Mouse (Mus musculus) central nervous system, embryonic 14 days (tissue): ENCODE measurements around the gene Cln6. TPM values are rescaled to one million over a fixed set of nuclear protein-coding genes. Genes with fewer than 3 reads are reported as not detected.

Experiments used
- polyA plus RNA-seq: library from polyadenylated mRNA; depleted of rRNA; stranded (reverse); fragments of >200 nt; gene quantifications from 2 replicates; pipeline ENCODE4 v1.2.3, GENCODE M21; 2012; rRNA removed

Cln6 gene
- polyA plus RNA-seq: 10.8 and 16.7 TPM in 2 replicates

GRCm38 (mm10) chr9:62838506-62839171, at the start of gene Cln6:
Gene Cln6 (plus strand): TSS chr9:62838785.

GRCm38 (mm10) chr9:62811516-62812121, 27.0 kb upstream of the Cln6 start, which contains the start of gene Fem1b:
Gene Fem1b (minus strand): TSS chr9:62811934.

GRCm38 (mm10) chr9:62857719-62858261, 19.2 kb downstream of the Cln6 start, which contains the start of gene Calml4:
Gene Calml4 (plus strand): TSS chr9:62858080.

Other genes with a start within 250 kb of the Cln6 start
- 3.2 and 4.6 TPM in 2 replicates for gene Itga11, start 161.0 kb upstream of the Cln6 start, polyA plus RNA-seq
- gene Fem1b, start 26.9 kb upstream of the Cln6 start, polyA plus RNA-seq: 46.4 and 48.6 TPM in 2 replicates
- 9.2 and 9.9 TPM in 2 replicates for gene Calml4, start 19.3 kb downstream of the Cln6 start, polyA plus RNA-seq
- 28.9 and 30.9 TPM in 2 replicates for gene Pias1, start 149.1 kb downstream of the Cln6 start, polyA plus RNA-seq